Mouse (Mus musculus) embryonic facial prominence, embryonic 12.5 days (tissue): Measurements from ENCODE around the gene Thra. TPM values are rescaled to one million over a fixed set of nuclear protein-coding genes. Genes with fewer than 3 reads are reported as not detected.

Experiments
- ATAC-seq: fragments of 200-750 bp; cut with Nextera tagmentation; 2 replicates; pipeline ENCODE4 v1.8.0; 2017; ENCODE audit not compliant: insufficient number of reproducible peaks, insufficient read depth, low FRiP score, low TSS enrichment
- H3K27ac ChIP-seq: fragments of 300-500 bp; sonication (generic); 2 replicates; pipeline ENCODE4 v1.5.1; 2016; ENCODE audit warnings: mild to moderate bottlenecking
- H3K27me3 ChIP-seq: fragments of 300-500 bp; sonication (generic); 2 replicates; pipeline ENCODE4 v1.6.1; 2016; ENCODE audit warnings: mild to moderate bottlenecking, moderate library complexity
- H3K36me3 ChIP-seq: fragments of 300-500 bp; sonication (generic); 2 replicates; pipeline ENCODE4 v1.6.1; 2016; ENCODE audit warnings: mild to moderate bottlenecking
- H3K4me1 ChIP-seq: fragments of 300-500 bp; sonication (generic); 2 replicates; pipeline ENCODE4 v1.6.1; 2016
- H3K4me2 ChIP-seq: fragments of 300-500 bp; sonication (generic); replicated peaks from 2 replicates; pipeline ENCODE4 v1.6.1; 2016; ENCODE audit warnings: mild to moderate bottlenecking, moderate library complexity
- H3K4me3 ChIP-seq: fragments of 300-500 bp; sonication (generic); 2 replicates; pipeline ENCODE4 v1.5.1; 2016; ENCODE audit warnings: mild to moderate bottlenecking
- H3K9ac ChIP-seq: fragments of 300-500 bp; sonication (generic); 2 replicates; pipeline ENCODE4 v1.6.1; 2016; ENCODE audit warnings: mild to moderate bottlenecking, moderate library complexity
- H3K9me3 ChIP-seq: fragments of 300-500 bp; sonication (generic); 2 replicates; pipeline ENCODE4 v1.6.1; 2016; ENCODE audit warnings: mild to moderate bottlenecking, moderate library complexity
- WGBS: fragments of 180-500 bp; shearing (Covaris S2); methylation state at CpG from one replicate; pipeline ENCODE4 v1.1.7; 2016; 5-methylcytosine and 5-hydroxymethylcytosine counted together
- polyA plus RNA-seq: library from polyadenylated mRNA; unstranded; fragments of >200 nt; fragmentation: Nextera tagmentation; extraction: Ambion mirVana; gene quantifications from 2 replicates; pipeline ENCODE4 v1.2.1, GENCODE M21; 2016

Thra gene
- polyA plus RNA-seq, 1 experiment from 2014 or later: 29.1 TPM

GRCm38 (mm10) chr11:98776843-98777590 is 36.6 kb downstream of the Thra start:
- H3K4me3 ChIP-seq: no peak overlapping the region
- ATAC-seq: 0 out of 2 replicates have a peak, but pooled peaks have one; percentile 7

GRCm38 (mm10) chr11:98777888-98778287 is 37.5 kb downstream of the Thra start:
- ATAC-seq: no peak
- Histone ChIP-seq H3K4me2 (no peak overlapping the region; the same call in 1 of the 2 replicates), H3K9ac (no peak overlapping the region; the same call in 1 of the 2 replicates), H3K4me3 (no peak overlapping the region), H3K27ac (peak overlapping the region; percentile 87), H3K4me1 (peaks cover 59% of the 10 kb centered on the region), H3K36me3 (no peaks in the 10 kb centered on the region), H3K27me3 (no peaks in the 10 kb centered on the region), H3K9me3 (no peaks in the 10 kb centered on the region)

More at GRCm38 (mm10) chr11:98776843-98777590, 36.6 kb downstream of the Thra start:
- H3K27me3 ChIP-seq: no peaks in the 10 kb centered on the region
- peak overlapping the region; percentile 12 for H3K4me2 ChIP-seq
- no peaks in the 10 kb centered on the region for H3K9me3 ChIP-seq
- H3K4me1 ChIP-seq: peaks cover 50% of the 10 kb centered on the region
- peak overlapping the region; percentile 2; the same call in 1 of the 2 replicates for H3K9ac ChIP-seq
- H3K27ac ChIP-seq: peak overlapping the region; percentile 87
- H3K36me3 ChIP-seq: no peaks in the 10 kb centered on the region
- 6% methylated on average over 9 of the region's 9 CpGs for WGBS

GRCm38 (mm10) chr11:98781851-98782512 is 41.5 kb downstream of the Thra start:
- H3K27ac ChIP-seq: peak overlapping the region; percentile 92
- H3K4me1 ChIP-seq: peaks cover 57% of the 10 kb centered on the region
- no peak overlapping the region for H3K9ac ChIP-seq
- no peaks in the 10 kb centered on the region for H3K9me3 ChIP-seq
- H3K36me3 ChIP-seq: no peaks in the 10 kb centered on the region
- H3K27me3 ChIP-seq: no peaks in the 10 kb centered on the region
- H3K4me2 ChIP-seq: peak overlapping the region; percentile 28; the same call in 1 of the 2 replicates
- 13% methylated on average over 12 of the region's 14 CpGs for WGBS
- H3K4me3 ChIP-seq: no peak overlapping the region
- no peak for ATAC-seq

- ATAC-seq: no peak
- Histone ChIP-seq H3K9me3 (no peaks in the 10 kb centered on the region), H3K36me3 (no peaks in the 10 kb centered on the region), H3K4me2 (peak overlapping the region; percentile 46), H3K9ac (peak overlapping the region; percentile 38), H3K27me3 (no peaks in the 10 kb centered on the region), H3K4me1 (peaks cover 55% of the 10 kb centered on the region), H3K27ac (peak overlapping the region; percentile 92), H3K4me3 (peak overlapping the region; percentile 12)
- 3% methylated on average over 17 of the region's 17 CpGs for WGBS
Measured at GRCm38 (mm10) chr11:98782651-98783235, 42.3 kb downstream of the Thra start.

- Histone ChIP-seq H3K27ac (peak overlapping the region; percentile 92), H3K4me3 (peak overlapping the region; percentile 12), H3K4me2 (peak overlapping the region; percentile 46), H3K9ac (peak overlapping the region; percentile 38), H3K36me3 (no peaks in the 10 kb centered on the region), H3K27me3 (no peaks in the 10 kb centered on the region), H3K9me3 (no peaks in the 10 kb centered on the region), H3K4me1 (peaks cover 54% of the 10 kb centered on the region)
- 2% methylated on average over 20 of the region's 20 CpGs for WGBS
- peak; percentile 32; the same call in 1 of the 2 replicates for ATAC-seq
Measured at GRCm38 (mm10) chr11:98783236-98783696, 42.8 kb downstream of the Thra start.

DNA sequence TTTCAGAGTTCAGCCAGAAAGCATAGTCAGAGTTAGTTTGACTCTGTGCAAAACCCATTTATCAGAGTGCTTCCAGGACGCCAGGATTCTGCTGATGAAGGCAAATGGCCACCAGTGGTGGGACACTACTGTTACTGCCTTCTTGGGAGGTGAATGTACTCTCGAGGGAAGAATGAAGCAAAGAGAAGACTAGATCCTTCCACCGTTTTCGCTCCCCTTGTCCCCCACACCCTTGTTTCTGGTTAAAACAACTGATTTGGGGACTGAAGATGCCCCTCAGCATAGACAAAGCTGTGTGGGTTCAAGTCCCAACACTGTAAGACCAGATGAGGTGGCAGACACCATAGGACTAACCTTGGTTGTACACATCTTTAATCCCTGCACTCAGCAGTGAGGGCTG is 43.7 kb downstream of the Thra start:
- no peak for ATAC-seq
- Histone ChIP-seq H3K4me1 (peaks cover 59% of the 10 kb centered on the region), H3K9ac (no peak overlapping the region), H3K4me2 (no peak overlapping the region), H3K9me3 (no peaks in the 10 kb centered on the region), H3K27ac (peak overlapping the region; percentile 92; the same call in 1 of the 2 replicates), H3K4me3 (no peak overlapping the region), H3K36me3 (no peaks in the 10 kb centered on the region), H3K27me3 (no peaks in the 10 kb centered on the region)
- 75% methylated on average over 4 of the region's 4 CpGs for WGBS

- ATAC-seq: no peak
- no peak overlapping the region for H3K9ac ChIP-seq
- H3K9me3 ChIP-seq: no peaks in the 10 kb centered on the region
- no peaks in the 10 kb centered on the region for H3K36me3 ChIP-seq
- WGBS: 53% methylated on average over 10 of the region's 10 CpGs
- H3K4me2 ChIP-seq: 0 out of 2 replicates have a peak overlapping the region, but pooled peaks have one; percentile 40
- H3K4me1 ChIP-seq: peaks cover 59% of the 10 kb centered on the region
- H3K4me3 ChIP-seq: no peak overlapping the region
- no peaks in the 10 kb centered on the region for H3K27me3 ChIP-seq
- peak overlapping the region; percentile 72 for H3K27ac ChIP-seq
Measured at GRCm38 (mm10) chr11:98785214-98785613, 44.8 kb downstream of the Thra start.

GRCm38 (mm10) chr11:98785772-98786281 is 45.4 kb downstream of the Thra start:
- Histone ChIP-seq H3K4me1 (peaks cover 59% of the 10 kb centered on the region), H3K9me3 (no peaks in the 10 kb centered on the region), H3K27ac (peak overlapping the region; percentile 72), H3K27me3 (no peaks in the 10 kb centered on the region), H3K9ac (no peak overlapping the region), H3K36me3 (no peaks in the 10 kb centered on the region), H3K4me3 (no peak overlapping the region), H3K4me2 (peak overlapping the region; percentile 40)
- WGBS: 9% methylated on average over 12 of the region's 12 CpGs
- ATAC-seq: no peak

DNA sequence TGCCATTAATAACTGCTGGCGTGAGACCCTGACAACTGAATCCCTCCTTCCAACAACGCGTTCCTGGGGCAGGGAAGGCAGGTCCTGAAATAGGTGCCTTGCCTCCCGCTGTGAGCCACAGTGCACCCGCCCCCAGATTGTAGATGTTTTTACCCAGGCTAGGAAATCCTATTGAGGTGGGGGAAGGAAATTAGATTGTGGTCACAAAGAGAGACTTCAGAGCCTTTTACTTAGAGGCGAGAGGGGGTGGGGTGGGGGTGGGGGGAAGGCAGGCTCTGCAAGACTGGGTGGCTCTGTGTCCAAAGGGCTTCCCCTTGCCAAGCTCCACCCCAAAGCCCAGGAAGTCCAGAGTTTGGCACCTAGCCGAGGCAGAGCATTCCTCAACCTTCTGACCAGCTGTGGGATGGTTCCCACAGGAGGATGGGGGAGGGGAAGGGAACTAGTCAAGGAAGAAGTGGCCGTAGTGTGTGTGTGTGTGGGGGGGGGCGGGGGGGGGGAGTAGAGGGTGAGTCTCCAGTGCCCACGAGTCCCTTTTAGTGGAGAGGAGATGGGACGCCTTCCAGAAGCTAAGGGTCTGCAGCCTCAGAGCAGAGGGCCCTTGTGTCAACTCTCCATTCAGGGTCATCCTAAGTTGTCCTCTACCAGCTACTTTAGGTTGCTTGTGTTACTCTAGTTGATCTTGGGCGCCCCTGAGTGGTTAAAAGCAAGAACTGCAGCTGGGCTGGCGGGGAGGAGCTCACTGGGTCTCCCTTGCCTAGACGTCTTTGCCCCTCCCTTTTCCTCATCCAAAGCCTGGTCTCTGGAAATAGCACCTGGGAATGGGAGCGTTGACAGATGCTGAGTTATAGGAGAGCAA is 46.1 kb downstream of the Thra start:
- H3K4me1 ChIP-seq: peaks cover 58% of the 10 kb centered on the region
- no peaks in the 10 kb centered on the region for H3K36me3 ChIP-seq
- WGBS: 2% methylated on average over 14 of the region's 15 CpGs
- H3K4me2 ChIP-seq: peak overlapping the region; percentile 40
- ATAC-seq: 0 out of 2 replicates have a peak, but pooled peaks have one; percentile 3
- no peaks in the 10 kb centered on the region for H3K27me3 ChIP-seq
- H3K9me3 ChIP-seq: no peaks in the 10 kb centered on the region
- H3K9ac ChIP-seq: no peak overlapping the region
- H3K4me3 ChIP-seq: 0 out of 2 replicates have a peak overlapping the region, but pooled peaks have one; percentile 4
- H3K27ac ChIP-seq: peak overlapping the region; percentile 72

- peaks cover 51% of the 10 kb centered on the region for H3K4me1 ChIP-seq
- ATAC-seq: no peak
Measured at GRCm38 (mm10) chr11:98787229-98787628, 46.8 kb downstream of the Thra start.

More at GRCm38 (mm10) chr11:98787229-98787628, 46.8 kb downstream of the Thra start:
- H3K27ac ChIP-seq: peak overlapping the region; percentile 72; the same call in 1 of the 2 replicates
- no peaks in the 10 kb centered on the region for H3K27me3 ChIP-seq
- no peaks in the 10 kb centered on the region for H3K36me3 ChIP-seq
- no peak overlapping the region for H3K4me3 ChIP-seq
- H3K4me2 ChIP-seq: 0 out of 2 replicates have a peak overlapping the region, but pooled peaks have one; percentile 40
- H3K9ac ChIP-seq: no peak overlapping the region
- WGBS: 32% methylated on average over 7 of the region's 7 CpGs
- H3K9me3 ChIP-seq: no peaks in the 10 kb centered on the region
